Mouse (Mus musculus): ENCODE data around the gene Abcf2. TPM values are rescaled to one million over a fixed set of nuclear protein-coding genes. Genes with fewer than 3 reads are reported as not detected.

The Abcf2 gene
- polyA plus RNA-seq, 3 experiments from 2014 or later = 52.1 to 67.7 (median 61.3) TPM

DNA sequence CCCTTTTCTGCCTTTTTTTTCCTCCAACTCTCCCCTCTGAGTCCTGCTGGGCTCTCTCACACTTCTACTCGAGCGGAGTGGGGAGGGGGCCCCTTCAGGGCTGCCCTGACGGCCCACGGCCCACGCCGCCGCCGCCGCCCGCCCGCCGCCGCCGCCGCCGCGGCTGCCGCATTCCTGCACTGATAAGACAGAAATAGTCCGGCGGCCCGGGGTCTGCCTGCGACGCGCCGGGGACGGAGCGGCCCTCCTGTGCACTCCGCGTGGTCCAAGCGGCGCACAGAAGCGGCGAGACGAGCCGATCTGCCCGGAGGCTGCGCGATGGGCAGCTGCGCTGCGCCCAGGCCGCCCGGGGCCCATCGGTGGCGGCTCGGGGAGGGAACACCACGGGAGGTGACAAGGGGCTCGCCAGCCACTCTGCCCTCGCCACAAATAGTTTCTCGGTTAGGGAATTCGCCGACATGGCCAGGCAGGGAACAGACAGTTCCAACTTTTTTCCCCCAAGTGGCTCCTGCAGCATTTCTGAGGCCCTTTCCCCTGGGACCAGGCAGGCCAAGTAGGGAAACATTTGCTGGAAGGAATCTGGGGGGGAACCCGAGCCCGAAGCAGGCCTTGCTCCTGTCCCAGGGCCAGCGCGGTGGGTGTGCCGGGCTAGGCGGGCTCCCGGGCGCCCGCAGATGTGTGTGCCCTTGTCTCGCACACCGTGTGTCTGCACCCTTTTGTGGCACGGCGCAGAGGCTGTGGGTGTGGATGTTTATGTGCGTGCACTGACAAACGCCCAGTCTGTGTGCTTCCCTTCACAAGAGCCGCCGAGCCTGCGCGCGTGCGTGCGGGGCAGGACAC, 24.9 kb upstream of the Abcf2 start:
- ATAC-seq = peak; percentile 56

- no peak for ATAC-seq
Measured at GRCm38 (mm10) chr5:24601071-24601835, 24.0 kb upstream of the Abcf2 start.

DNA sequence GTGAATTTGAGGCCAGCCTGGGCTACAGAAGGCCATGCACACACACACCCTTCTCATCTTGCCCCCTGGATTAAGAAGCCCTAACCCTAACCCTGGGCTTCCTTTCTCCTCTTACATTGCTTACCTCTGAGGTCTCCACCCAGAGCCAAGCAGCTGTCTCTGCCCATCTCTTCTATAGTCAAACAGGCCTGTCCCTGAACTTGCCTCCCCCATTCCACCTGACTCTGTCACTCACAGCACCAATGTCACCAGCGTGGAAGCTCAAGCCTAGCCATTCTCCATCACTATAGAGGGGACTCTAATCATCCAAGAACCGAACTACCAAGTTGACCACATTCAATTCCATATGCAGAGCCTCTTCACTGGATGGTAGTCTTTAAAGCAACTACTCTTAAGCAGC, 23.0 kb upstream of the Abcf2 start:
- ATAC-seq = no peak

GRCm38 (mm10) chr5:24599137-24599536, 21.9 kb upstream of the Abcf2 start:
- no peak for ATAC-seq

DNA sequence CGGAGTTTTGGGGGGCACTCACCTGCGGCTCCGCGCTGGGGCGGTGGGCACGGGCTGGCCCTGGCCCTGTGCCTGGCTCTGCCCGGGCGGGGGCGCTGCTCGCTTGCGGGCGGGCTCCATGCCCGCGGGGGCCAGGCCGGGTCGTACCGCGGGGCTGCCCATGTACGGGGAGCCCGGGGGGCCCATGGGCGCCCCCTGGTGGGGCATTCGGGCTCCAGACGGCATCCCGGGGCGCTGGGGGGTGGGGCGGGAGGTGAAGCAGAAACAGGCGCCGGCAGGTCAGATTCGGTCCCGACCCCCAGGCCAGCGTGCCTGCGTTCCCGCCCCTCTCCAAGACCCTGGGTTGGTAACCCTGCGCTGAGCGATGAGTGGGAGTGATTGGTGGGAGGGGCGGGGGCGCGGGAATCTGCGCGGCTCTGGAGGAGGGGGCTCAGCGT, 21.3 kb upstream of the Abcf2 start:
- ATAC-seq = peak; percentile 20

GRCm38 (mm10) chr5:24597901-24598569, 20.8 kb upstream of the Abcf2 start:
- no peak for ATAC-seq

DNA sequence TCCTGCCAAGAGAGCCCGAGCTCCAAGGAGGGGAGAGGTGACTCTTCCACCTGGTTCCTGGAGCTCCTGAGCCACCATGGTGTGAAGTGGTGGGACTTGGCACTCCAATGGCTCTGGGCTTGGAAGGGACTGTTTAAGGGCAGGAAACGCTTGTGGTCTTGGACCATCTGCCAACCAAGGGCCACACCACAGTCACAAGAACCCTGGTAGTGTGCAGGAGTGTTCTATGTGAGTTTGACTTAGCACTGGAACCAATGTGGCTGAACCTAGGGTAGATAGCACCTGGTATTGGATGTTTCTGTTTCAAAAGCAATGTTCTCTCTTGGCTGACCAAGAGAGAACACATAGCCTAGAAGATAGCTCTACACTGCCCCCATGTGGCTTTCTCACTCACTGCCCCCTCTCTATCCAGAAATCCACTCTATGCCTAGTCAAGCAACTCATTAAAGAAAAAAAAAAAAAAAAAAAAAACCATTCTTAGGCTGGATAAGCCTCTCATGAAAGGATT, 20.0 kb upstream of the Abcf2 start:
- peak; percentile 74 for ATAC-seq

- peak; percentile 67 for ATAC-seq
Measured at GRCm38 (mm10) chr5:24596519-24597171, 19.4 kb upstream of the Abcf2 start.

DNA sequence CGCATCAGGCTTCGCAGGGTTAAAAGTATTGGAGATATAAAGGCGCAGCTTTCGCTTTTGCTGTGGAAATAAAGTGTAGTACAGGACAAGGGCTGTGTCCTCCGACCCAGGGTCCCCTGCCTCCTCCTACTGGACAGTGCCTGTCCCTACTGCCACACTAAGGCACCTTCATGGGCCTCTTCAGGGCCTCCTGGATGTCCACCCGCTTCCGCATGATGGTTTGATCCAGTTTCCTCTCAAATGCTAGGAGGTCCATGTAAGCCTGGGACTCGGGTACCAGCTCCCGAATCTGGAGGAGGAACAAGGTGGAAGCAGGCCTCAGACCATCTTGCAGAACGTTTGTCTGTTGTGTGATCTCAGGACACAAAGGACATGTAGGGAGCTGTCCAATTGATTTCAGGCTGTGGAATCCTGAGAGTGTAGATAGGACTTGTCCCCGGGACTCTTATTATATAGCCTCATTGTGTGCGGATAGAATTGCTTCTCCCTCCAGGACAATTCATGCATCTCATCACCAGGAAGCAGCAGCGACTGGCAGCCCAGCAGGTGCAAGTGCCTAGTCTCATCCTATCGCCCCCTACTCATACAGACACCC, 18.6 kb upstream of the Abcf2 start:
- no peak for ATAC-seq

DNA sequence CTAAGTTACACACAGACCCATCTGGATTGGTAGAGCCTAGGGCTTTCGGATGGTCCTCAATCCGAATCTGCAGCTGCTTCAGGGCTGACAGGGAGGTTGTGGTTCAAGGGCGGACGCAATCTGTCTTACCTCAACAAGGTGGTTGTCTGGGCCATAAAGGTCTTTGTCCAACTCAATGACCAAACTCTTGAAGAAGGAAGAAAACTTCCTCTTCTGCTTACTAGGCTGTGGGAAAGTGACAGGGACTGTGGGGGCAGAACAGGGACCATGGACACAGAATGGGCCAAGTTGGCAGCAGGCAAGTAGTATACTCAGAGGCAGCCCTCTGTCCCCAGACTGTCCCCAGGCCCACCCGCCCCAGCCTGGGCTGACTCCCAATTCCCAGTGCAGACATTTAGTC, 18.0 kb upstream of the Abcf2 start:
- ATAC-seq = no peak

GRCm38 (mm10) chr5:24594346-24594745, 17.1 kb upstream of the Abcf2 start:
- no peak for ATAC-seq

DNA sequence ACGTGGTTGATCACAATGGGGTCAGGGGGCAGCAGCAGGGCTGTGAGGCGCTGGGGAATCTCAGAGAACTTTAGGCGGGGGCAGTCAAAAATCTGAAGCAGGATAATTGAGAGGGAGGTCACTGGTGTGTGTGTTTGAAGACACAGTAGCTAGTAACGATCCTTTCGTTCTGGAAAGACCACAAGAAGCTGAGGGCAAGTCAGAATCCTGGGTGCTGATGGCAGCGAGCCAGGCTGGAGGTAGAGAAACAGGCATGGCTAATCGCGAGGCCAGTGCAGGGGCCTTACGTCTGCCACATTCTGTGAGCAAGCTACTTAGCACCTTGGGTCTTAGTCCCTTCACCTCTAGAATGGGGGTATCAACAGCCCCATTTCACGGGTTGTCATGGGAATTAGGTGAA, 16.7 kb upstream of the Abcf2 start:
- no peak for ATAC-seq

DNA sequence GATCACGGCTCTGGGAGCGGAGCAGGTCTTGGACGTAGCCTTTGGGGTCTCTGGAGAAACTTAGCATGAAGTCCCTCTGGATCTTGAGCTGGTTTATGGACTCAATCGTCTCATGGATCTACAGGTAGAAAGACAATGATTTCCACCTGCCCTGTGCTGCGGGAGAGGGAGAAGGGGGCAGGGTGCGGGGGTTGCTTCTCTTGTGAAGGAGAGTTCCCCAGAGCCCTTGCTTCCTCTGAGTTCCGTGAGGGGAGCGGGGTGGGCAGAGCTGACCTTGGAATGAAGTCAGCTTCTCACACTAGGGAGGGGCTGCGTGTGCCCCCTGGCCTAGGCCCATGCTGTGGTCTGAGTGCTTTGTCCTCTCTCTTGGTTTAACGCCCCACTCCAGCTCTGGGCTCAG, 16.0 kb upstream of the Abcf2 start:
- ATAC-seq = no peak

GRCm38 (mm10) chr5:24592471-24593160, 15.3 kb upstream of the Abcf2 start:
- ATAC-seq = no peak

GRCm38 (mm10) chr5:24591796-24592470, 14.7 kb upstream of the Abcf2 start:
- no peak for ATAC-seq

GRCm38 (mm10) chr5:24591268-24591721, 14.0 kb upstream of the Abcf2 start:
- no peak for ATAC-seq

GRCm38 (mm10) chr5:24589511-24590500, 12.5 kb upstream of the Abcf2 start:
- ATAC-seq = no peak

DNA sequence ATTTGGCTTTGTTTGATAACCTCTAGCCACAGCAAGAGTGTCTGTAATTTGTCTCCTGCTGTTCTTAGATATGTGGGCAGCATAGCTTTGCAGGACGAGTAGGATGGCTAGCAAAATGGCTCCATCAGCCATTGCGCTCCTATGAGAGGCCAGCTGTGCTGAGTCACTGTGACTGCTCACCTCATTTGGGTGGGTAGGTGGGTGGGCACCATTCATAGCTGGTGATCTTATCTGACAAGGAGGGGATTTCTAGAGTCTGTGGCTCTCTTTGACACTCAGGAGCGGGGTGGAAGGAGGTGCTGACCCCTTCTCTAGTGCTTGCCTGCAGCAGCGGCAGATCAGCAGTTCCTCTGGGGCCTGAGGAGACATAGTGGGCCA, 9.9 kb upstream of the Abcf2 start:
- ATAC-seq = no peak

DNA sequence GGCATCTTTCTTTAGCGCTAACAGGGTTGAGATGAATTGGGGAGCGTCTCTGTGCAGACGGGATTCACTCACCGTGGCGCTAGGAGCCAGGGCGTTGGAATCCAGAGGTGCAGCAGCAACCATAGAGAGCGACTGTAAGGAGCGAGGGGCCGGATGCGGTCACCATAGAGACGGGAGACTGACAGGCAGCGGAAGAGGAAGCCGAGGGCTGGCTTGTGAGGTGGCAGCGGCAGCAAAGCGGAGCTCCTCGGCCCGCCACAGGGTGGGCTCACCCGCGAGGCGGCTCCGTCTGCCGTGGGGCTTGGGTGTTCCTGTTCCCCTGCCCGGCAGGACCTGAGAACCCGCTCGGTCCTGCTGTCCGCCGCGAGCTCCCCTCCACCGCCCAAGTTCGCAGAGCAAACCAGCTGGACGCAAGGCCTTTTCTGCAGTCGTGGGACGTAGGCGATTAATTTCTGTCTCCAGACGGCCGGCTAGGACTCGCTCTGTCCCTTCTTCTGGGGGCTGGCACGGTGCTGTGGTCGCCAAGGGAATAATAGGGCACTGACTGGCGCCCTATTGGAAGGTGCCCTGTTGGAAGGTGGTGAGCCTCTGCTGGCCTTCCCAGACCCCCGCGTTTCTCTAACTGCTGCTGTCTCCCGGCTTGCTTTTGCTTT, 9.4 kb upstream of the Abcf2 start, which contains the start of gene Chpf2:
Gene Chpf2 (plus strand): TSS at position 195 of the 653 bp plus-strand sequence.
- peak; percentile 100 for ATAC-seq

Measured in inflammation-experienced regulatory T-cells, adult 6 months (primary cell).